In the genomic region with DNA sequence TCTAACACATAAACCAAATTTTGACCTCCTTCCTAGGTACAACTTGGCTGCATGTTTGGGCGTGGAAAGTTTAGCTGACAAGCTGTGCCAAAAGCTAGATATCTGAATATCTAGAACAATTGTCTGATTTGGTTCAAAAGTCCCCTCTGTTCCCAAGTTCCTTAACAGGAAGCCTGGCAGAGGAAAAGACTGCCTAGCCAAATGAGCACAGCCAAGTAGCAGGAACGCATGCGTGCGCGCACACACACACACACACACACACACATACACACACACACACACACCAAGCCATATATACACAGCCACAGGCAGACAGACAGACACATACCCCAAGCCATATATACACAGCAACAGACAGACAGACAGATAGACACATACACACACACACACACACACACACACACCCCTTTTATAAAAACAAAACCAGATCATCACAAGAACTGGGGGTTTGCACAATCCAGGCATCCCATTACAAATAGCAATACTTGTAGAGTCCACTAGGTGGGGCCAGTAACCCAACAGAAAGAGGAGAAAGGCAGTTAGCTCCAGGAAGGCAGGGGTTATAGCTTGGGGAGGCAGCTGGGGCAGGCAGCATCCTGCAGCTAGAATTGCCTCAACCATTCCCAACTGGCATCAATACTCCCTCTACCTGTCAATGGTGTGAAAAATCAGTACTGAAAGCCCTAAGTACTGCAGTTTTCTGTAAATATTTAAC, we compare ENCODE assay signal across 7 mouse cellular contexts.
DNase-seq lines count a peak whose midpoint lies in the region; ATAC-seq and TF ChIP-seq lines count a peak whose summit lies in the region.

No protein-coding gene starts in this region.

- no peaks in the 10 kb centered on the region; the same call in 1 of the 2 replicates for H3K4me1 ChIP-seq in spleen, adult 2 months (ENCODE audit: control insufficient read depth, insufficient read depth, insufficient read length)
- peaks cover 35% of the 10 kb centered on the region for H3K4me1 ChIP-seq in embryonic facial prominence, embryonic 10.5 days
- peaks cover 57% of the 10 kb centered on the region for H3K4me1 ChIP-seq in hindbrain, embryonic 13.5 days (replicated peaks)
- peaks cover 20% of the 10 kb centered on the region for H3K4me1 ChIP-seq in lung, adult 2 months (ENCODE audit: control insufficient read depth, insufficient read depth, low read length)
- H3K4me1 ChIP-seq in neural tube, embryonic 14.5 days (ENCODE audit: control insufficient read depth, insufficient read depth, low read length), result peaks cover 29% of the 10 kb centered on the region

- H3K4me3 ChIP-seq in spleen, adult 2 months (ENCODE audit: extremely low read depth, insufficient read depth, insufficient read length), result no peak overlapping the region
- H3K4me3 ChIP-seq in embryonic facial prominence, embryonic 10.5 days, result no peak overlapping the region
- H3K4me3 ChIP-seq in hindbrain, embryonic 13.5 days, result no peak overlapping the region
- no peak overlapping the region for H3K4me3 ChIP-seq in lung, adult 2 months (replicated peaks; ENCODE audit: extremely low read depth, low read depth, low read length)
- no peak overlapping the region for H3K4me3 ChIP-seq in neural tube, embryonic 14.5 days (ENCODE audit: low read depth, low read length)

- peak overlapping the region; percentile 53; the same call in 1 of the 2 replicates for H3K9ac ChIP-seq in hindbrain, embryonic 13.5 days
- no peak overlapping the region for H3K9ac ChIP-seq in neural tube, embryonic 14.5 days (replicated peaks; ENCODE audit: low read depth, low read length)

- H3K27me3 ChIP-seq in spleen, adult 2 months (ENCODE audit: control insufficient read depth, insufficient read depth, low read length), result no peaks in the 10 kb centered on the region
- no peaks in the 10 kb centered on the region for H3K27me3 ChIP-seq in embryonic facial prominence, embryonic 10.5 days (replicated peaks; ENCODE audit: low read depth, poor library complexity, severe bottlenecking)
- no peaks in the 10 kb centered on the region for H3K27me3 ChIP-seq in hindbrain, embryonic 13.5 days
- H3K27me3 ChIP-seq in neural tube, embryonic 14.5 days (ENCODE audit: control insufficient read depth, insufficient read depth, low read length), result no peaks in the 10 kb centered on the region

- no peaks in the 10 kb centered on the region for H3K9me3 ChIP-seq in embryonic facial prominence, embryonic 10.5 days
- no peaks in the 10 kb centered on the region for H3K9me3 ChIP-seq in hindbrain, embryonic 13.5 days
- H3K9me3 ChIP-seq in neural tube, embryonic 14.5 days (ENCODE audit: control insufficient read depth, low read length), result no peaks in the 10 kb centered on the region

- H3K27ac ChIP-seq in spleen, adult 2 months (ENCODE audit: insufficient read depth, low read length), result no peak overlapping the region
- no peak overlapping the region for H3K27ac ChIP-seq in embryonic facial prominence, embryonic 10.5 days (replicated peaks)
- H3K27ac ChIP-seq in hindbrain, embryonic 13.5 days, result peak overlapping the region; percentile 90
- peak overlapping the region; percentile 75; the same call in 1 of the 2 replicates for H3K27ac ChIP-seq in neural tube, embryonic 14.5 days (ENCODE audit: low read depth, low read length)

- TF ChIP-seq POLR2A in spleen, adult 2 months (IDR thresholded peaks at IDR 0.05; ENCODE audit: low read depth, low read length), result no peak
- no peak for TF ChIP-seq POLR2A in lung, adult 2 months (IDR thresholded peaks at IDR 0.05; ENCODE audit: borderline replicate concordance, extremely low read depth, low read depth, low read length)

- TF ChIP-seq CTCF in spleen, adult 2 months (IDR thresholded peaks at IDR 0.05; ENCODE audit: extremely low read depth, insufficient read depth, insufficient read length, insufficient replicate concordance), result peak; percentile 20; the same call in 1 of the 2 replicates
- TF ChIP-seq CTCF in lung, adult 2 months (IDR thresholded peaks at IDR 0.05; ENCODE audit: insufficient read depth, low read length), result peak; percentile 50

- 76% methylated on average over 5 of the region's 5 CpGs for WGBS in spleen, adult 2 months
- 85% methylated on average over 5 of the region's 5 CpGs for WGBS in embryonic facial prominence, embryonic 10.5 days
- WGBS in hindbrain, embryonic 13.5 days, result 89% methylated on average over 5 of the region's 5 CpGs
- WGBS in lung, adult 2 months, result 38% methylated on average over 5 of the region's 5 CpGs
- WGBS in neural tube, embryonic 14.5 days, result 84% methylated on average over 5 of the region's 5 CpGs

- H3K36me3 ChIP-seq in spleen, adult 2 months (ENCODE audit: control insufficient read depth, insufficient read depth, low read length), result no peaks in the 10 kb centered on the region
- H3K36me3 ChIP-seq in embryonic facial prominence, embryonic 10.5 days (replicated peaks), result peaks cover 17% of the 10 kb centered on the region; the same call in 1 of the 2 replicates
- H3K36me3 ChIP-seq in hindbrain, embryonic 13.5 days, result no peaks in the 10 kb centered on the region
- H3K36me3 ChIP-seq in neural tube, embryonic 14.5 days (ENCODE audit: control insufficient read depth, insufficient read depth, low read length), result no peaks in the 10 kb centered on the region

- peak in 1 of 2 experiments; percentile 36 for DNase-seq in spleen, adult 2 months (ENCODE audit: low read depth in 1 of 2, low spot score in 2 of 2)
- no peak for DNase-seq in spleen, adult 12 weeks (ENCODE audit: low spot score)
- DNase-seq in adrenal gland, adult 2 months, result peak; percentile 71
- peak; percentile 62 for DNase-seq in embryonic facial prominence, embryonic 10.5 days (ENCODE audit: low spot score)
- no peak for DNase-seq in lung, adult 2 months

- no peak overlapping the region for H3K4me2 ChIP-seq in hindbrain, embryonic 13.5 days
- no peak overlapping the region for H3K4me2 ChIP-seq in neural tube, embryonic 14.5 days (ENCODE audit: low read depth, low read length)

- ATAC-seq in hindbrain, embryonic 13.5 days (ENCODE audit: low FRiP score), result peak; percentile 18; the same call in 1 of the 2 replicates
- peak; percentile 28; the same call in 1 of the 2 replicates for ATAC-seq in neural tube, embryonic 14.5 days (ENCODE audit: low read depth)

Comparison
In these comparisons a context has a peak if more than half of its experiments do, and no peak if none do; other contexts are left out.
1. DNase-seq: peak in adrenal gland, adult 2 months (single experiment) and embryonic facial prominence, embryonic 10.5 days (single experiment); none in spleen, adult 12 weeks (single experiment) and lung, adult 2 months (single experiment).
2. H3K27ac ChIP-seq: peak in hindbrain, embryonic 13.5 days (single experiment) and neural tube, embryonic 14.5 days (single experiment); none in spleen, adult 2 months (single experiment) and embryonic facial prominence, embryonic 10.5 days (single experiment).